Mouse (Mus musculus): ENCODE results near the gene Tfap2c.

The Tfap2c gene

GRCm38 (mm10) chr2:172551081-172551720 is 1.8 kb downstream of the Tfap2c start:
- intact Hi-C loops (cut with DNase I): loop anchor here (5.0 kb wide), 2 partner anchors 206 to 221 kb away; no protein-coding TSS in a partner anchor

GRCm38 (mm10) chr2:172551872-172552271 is 2.5 kb downstream of the Tfap2c start:
- intact Hi-C loops (cut with DNase I): loop anchor here (5.0 kb wide), 2 partner anchors 205 to 220 kb away; no protein-coding TSS in a partner anchor

- intact Hi-C loops (cut with DNase I): loop anchor here (5.0 kb wide), 2 partner anchors 205 to 220 kb away; no protein-coding TSS in a partner anchor
Observed at GRCm38 (mm10) chr2:172552666-172553065, 3.3 kb downstream of the Tfap2c start.

- intact Hi-C loops (cut with DNase I): loop anchor here (5.0 kb wide), 2 partner anchors 203 to 218 kb away; no protein-coding TSS in a partner anchor
Observed at GRCm38 (mm10) chr2:172554211-172554610, 4.8 kb downstream of the Tfap2c start.

GRCm38 (mm10) chr2:172558674-172559468 is 9.5 kb downstream of the Tfap2c start:
- intact Hi-C loops (cut with DNase I): no loop called here

GRCm38 (mm10) chr2:172561016-172561415 is 11.6 kb downstream of the Tfap2c start:
- intact Hi-C loops (cut with DNase I): no loop called here

GRCm38 (mm10) chr2:172567835-172568234 is 18.4 kb downstream of the Tfap2c start:
- intact Hi-C loops (cut with DNase I): no loop called here

- intact Hi-C loops (cut with DNase I): no loop called here
Observed at GRCm38 (mm10) chr2:172568466-172568865, 19.1 kb downstream of the Tfap2c start.

- intact Hi-C loops (cut with DNase I): no loop called here
Observed at GRCm38 (mm10) chr2:172577196-172577766, 27.9 kb downstream of the Tfap2c start.

GRCm38 (mm10) chr2:172579221-172579620 is 29.8 kb downstream of the Tfap2c start:
- intact Hi-C loops (cut with DNase I): no loop called here

GRCm38 (mm10) chr2:172580536-172581265 is 31.3 kb downstream of the Tfap2c start:
- intact Hi-C loops (cut with DNase I): no loop called here

- intact Hi-C loops (cut with DNase I): no loop called here
Observed at GRCm38 (mm10) chr2:172583312-172583711, 33.9 kb downstream of the Tfap2c start.

GRCm38 (mm10) chr2:172585329-172585728 is 35.9 kb downstream of the Tfap2c start:
- intact Hi-C loops (cut with DNase I): no loop called here

GRCm38 (mm10) chr2:172589048-172589447 is 39.7 kb downstream of the Tfap2c start:
- intact Hi-C loops (cut with DNase I): no loop called here

- intact Hi-C loops (cut with DNase I): loop anchor here (5.0 kb wide), 1 partner anchor 161 kb away; no protein-coding TSS in a partner anchor
Observed at GRCm38 (mm10) chr2:172590839-172591238, 41.4 kb downstream of the Tfap2c start.

- intact Hi-C loops (cut with DNase I): loop anchor here (5.0 kb wide), 1 partner anchor 158 kb away; no protein-coding TSS in a partner anchor
Observed at GRCm38 (mm10) chr2:172594326-172594725, 44.9 kb downstream of the Tfap2c start.

- intact Hi-C loops (cut with DNase I): no loop called here
Observed at GRCm38 (mm10) chr2:172597056-172597455, 47.7 kb downstream of the Tfap2c start.

- intact Hi-C loops (cut with DNase I): no loop called here
Observed at GRCm38 (mm10) chr2:172597881-172598280, 48.5 kb downstream of the Tfap2c start.

- intact Hi-C loops (cut with DNase I): no loop called here
Observed at GRCm38 (mm10) chr2:172604625-172605024, 55.2 kb downstream of the Tfap2c start.

- intact Hi-C loops (cut with DNase I): no loop called here
Observed at GRCm38 (mm10) chr2:172605642-172606041, 56.2 kb downstream of the Tfap2c start.

GRCm38 (mm10) chr2:172607710-172608109 is 58.3 kb downstream of the Tfap2c start:
- intact Hi-C loops (cut with DNase I): no loop called here
